Mouse (Mus musculus) urinary bladder, postnatal 14 days (tissue): ENCODE measurements around the gene Rdh14.
A peak's percentile ranks its signal among the peaks of the same experiment; 100 is the strongest.

Experiments
- DNase-seq: peaks from one replicate; pipeline ENCODE4 v3.0.0; 2021; ENCODE audit warnings: low spot score

Gene Rdh14

GRCm38 (mm10) chr12:10390671-10391441 is at the start of gene Rdh14:
Rdh14 (plus strand) TSS chr12:10390772.
- peak; percentile 96 for DNase-seq

DNA sequence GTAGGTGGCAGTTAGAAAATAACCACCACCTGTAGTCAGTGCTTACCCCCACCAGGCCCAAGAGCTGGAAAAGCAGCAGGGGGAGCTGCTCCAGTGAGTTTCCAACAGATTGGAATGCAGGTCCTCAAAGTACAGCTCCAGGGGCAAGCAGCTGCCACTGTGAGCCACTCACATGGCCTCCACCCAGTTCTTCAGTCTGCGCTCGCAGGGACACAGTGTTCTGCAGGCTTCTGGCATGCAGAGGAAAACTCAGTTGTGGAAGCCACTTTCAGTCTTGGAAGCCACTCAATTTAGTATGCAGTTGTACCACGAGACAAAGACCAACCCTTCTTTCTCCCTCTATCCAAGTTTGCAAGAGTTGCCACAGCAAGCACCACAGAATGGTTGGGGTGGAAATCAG is 39.9 kb upstream of the Rdh14 start:
- DNase-seq = no peak

- no peak for DNase-seq
Measured at GRCm38 (mm10) chr12:10357756-10358155, 32.8 kb upstream of the Rdh14 start.

- no peak for DNase-seq
Measured at GRCm38 (mm10) chr12:10369673-10370072, 20.9 kb upstream of the Rdh14 start, which contains the start of gene Nt5c1b. Nt5c1b (plus strand) TSS chr12:10369973.

- DNase-seq = no peak
Measured at GRCm38 (mm10) chr12:10400788-10401187, 10.2 kb downstream of the Rdh14 start.

DNA sequence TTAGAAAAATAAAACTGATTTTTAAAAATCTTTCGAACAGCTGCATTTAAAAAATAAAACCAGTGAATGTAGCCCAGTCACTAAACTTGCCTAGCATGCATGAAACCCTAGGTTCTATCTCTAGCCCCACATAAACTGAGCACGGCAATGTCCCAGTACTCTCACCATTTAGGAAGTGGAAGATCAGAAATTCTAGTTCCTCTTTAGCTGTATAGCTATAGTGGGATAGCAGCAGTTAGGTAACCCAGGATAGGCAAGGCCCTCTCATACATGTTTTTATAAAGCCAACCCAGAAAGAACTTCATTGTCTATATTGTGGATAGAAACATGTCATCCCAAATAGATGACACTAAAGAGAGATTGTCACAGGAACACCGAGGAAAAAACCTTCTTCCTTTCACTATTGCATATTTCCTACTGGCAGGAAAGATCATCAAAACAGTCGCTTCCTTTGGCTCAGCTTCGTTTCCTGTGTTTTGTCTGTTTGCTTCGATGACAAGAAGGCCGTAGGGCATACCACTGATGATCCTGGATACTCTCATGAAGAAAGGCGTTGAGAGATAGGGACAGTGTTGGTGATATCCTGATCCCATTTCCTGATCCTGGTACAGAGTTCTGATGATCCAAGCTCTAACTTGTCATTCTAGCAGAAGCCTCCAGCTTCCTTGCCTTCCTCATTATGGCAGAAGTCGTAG is 12.0 kb downstream of the Rdh14 start:
- DNase-seq = no peak

DNA sequence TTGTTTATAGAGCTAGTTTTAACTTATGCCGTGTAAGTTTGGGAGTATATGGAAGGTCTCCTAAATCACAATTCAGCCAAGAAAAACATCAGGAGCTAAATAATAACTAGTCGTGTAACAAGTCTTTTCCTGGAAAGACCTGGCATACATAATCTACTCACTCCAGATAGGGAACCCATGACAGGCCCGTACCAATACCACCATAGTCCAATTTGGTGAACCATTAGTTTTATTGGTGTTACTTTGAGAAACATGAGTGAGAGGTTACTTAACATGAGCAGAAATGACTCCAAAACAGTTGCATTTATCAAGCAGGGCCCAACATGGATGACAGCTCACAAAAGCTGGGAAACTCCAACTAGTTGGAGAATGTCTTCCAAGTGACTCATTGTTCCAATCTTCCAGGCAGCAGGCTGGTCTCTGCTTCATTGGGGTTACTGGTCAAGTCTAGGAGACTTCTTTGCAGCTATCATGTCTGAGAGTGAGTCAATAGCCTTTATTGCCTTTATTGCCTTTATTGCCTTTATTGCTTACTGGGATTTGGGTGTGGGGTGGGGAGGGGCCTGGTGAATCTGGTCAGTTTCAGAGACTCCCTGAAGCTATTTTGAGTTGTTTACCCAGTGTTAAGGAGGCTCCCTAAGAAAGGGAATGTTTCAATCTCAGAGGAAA is 20.1 kb downstream of the Rdh14 start:
- DNase-seq = no peak

DNA sequence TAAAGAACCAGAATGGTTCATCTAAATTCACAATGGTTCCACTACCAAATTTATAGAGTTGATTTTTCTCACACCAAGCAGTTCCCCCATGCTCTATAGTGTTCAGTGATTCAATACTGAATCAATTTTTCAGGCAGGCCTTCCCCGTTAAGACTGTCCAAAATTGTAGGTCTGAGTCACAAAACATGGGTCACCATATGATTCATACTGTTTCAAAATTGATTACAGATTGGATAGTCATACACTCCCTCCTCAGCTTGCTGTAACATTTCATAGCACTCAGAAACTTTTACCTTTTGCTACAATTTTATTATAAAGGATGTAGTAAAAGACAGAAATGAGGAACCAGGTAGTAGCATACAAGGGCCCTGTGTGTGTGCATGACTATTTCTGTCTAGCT is 20.9 kb downstream of the Rdh14 start:
- no peak for DNase-seq

DNA sequence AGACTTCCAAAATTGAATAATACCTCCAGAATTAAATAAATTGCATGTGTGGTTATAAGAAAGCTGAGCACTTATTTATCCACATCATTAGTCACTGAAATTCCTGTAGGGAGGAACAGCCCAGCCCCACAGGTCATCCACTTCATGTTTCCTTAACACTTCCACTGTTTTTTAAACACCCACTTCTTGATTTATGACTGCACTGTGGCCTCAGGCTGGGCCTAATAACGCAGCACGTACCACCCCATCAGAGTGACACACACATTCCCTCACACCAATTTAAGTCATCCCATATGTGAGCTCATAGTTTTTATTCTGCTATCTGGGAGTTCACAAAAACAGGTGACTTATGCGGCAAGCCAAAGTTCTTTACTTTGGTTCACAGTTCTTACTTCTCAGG is 31.8 kb downstream of the Rdh14 start:
- DNase-seq = no peak

- DNase-seq = no peak
Measured at GRCm38 (mm10) chr12:10425982-10426863, 35.7 kb downstream of the Rdh14 start.

DNA sequence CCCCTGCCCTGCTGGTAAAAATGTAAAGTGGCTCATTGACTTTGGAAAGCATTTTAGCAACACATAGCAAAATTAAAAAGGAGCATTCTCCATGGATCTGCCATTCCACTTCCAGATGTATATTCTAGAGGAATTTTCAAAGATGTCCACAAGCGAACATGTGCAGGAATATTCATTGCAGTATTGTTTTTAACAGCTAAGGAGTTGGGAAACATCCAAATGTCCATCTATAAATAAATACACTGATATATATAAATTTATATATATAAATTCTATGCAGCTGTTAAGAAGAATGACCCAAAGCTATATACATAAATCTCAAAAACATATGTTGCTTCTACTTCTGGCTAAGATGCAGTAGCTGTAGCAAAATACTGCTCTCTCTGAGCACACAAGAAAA is 40.4 kb downstream of the Rdh14 start:
- DNase-seq = no peak

DNA sequence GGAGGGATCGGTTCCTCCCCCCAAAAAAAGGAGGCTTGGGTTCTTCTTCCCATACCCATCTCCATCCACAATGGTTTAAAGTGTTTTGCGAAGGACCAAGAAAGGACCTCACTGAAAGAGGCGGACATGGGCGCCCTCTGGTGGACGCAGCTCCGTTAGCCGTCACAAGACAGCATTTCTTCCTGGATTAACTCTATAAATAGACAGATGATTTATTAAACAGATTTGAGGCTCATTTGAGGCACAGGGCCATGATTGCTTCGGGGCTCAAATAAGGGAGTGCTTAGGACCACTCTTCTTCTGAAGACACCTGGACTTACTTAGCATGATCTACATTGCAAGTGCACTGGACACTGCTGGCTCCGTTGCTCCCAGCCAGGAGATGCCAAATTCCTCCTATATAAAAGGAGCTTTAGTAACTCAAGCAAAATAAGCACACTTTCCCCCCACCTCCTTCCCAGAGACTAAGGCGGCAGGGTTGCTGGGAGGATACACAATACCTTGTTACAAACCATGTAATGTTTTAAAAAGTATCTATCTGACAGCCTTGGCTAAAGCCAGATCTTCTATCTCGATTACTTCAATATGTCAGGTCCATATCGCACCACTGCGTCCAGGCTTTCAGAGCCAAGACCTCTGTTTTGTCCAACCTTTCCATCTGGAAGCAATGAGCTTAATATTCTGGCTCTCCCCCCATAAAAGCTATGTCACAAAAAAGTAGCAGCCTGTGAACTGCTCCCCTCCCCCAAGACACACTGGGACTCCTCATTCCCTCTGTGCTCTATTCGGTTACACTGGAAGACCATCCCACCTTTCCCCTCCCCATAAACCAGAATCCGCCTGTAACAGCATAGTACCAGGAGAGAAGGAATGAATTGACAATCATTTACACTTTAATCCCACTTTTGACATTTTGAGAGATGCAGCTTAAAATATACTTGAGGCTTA is 47.8 kb downstream of the Rdh14 start:
- DNase-seq = peak; percentile 90

DNA sequence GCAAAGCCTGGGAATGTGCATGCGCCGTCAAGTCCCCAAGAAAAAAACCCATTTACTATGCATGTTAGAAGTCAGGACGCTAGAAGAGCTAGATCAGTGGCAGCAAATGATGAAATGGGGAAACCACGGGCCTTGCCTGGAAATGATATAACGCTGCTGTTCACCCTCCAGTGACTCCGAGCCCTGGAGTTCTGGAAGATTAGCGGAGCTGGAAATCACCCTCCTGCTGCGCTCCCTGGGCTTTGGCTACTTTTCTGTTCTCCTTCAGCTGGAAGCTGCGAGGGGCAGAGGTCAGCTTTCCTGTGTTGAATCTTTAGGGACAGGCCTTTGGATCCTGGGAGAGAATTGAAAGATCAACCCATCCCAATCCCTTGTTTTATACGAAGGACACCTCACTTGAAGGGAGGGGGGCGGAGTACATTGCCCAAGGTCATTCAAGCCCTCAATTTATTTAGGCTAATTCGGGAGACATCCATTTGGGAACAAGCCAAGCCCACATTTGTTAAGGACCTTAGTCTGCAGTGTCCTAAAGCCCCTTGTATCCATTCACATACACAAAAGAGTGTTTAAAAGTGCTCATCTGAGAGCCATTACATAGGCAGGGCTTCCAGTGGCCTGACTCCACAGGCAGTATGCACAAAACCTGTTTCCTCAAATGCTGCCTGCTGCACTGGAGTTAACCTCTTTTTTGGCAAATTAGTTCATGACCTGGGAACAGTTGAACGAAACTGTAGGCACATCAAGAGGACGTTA is 49.1 kb downstream of the Rdh14 start:
- DNase-seq = peak; percentile 22
